Mouse (Mus musculus) limb, embryonic 14.5 days (tissue): ENCODE data around the gene Lifr. TPM values are rescaled to one million over a fixed set of nuclear protein-coding genes. Genes with fewer than 3 reads are reported as not detected.

Source experiments
- ATAC-seq: fragments of 200-750 bp; cut with Nextera tagmentation; 2 replicates; pipeline ENCODE4 v1.8.0; 2017; ENCODE audit warnings: low read depth, moderate number of reproducible peaks, moderate TSS enrichment; ENCODE audit not compliant: low FRiP score
- DNase-seq: peaks from one replicate; pipeline ENCODE4 v3.0.0-alpha.2; 2015; ENCODE audit warnings: low spot score
- H3K27ac ChIP-seq: fragments of 300-500 bp; sonication (generic); replicated peaks from 2 replicates; pipeline ENCODE4 v1.5.1; 2014; ENCODE audit warnings: low read depth, mild to moderate bottlenecking, low read length, moderate library complexity, mixed read lengths
- H3K27me3 ChIP-seq: fragments of 300-500 bp; sonication (generic); 2 replicates; pipeline ENCODE4 v1.6.1; 2014; ENCODE audit warnings: low read length, mixed read lengths; ENCODE audit not compliant: control insufficient read depth, insufficient read depth
- H3K36me3 ChIP-seq: fragments of 300-500 bp; sonication (generic); 2 replicates; pipeline ENCODE4 v1.6.1; 2014; ENCODE audit warnings: mild to moderate bottlenecking, low read length, moderate library complexity, mixed read lengths; ENCODE audit not compliant: control insufficient read depth, insufficient read depth
- H3K4me1 ChIP-seq: fragments of 300-500 bp; sonication (generic); 2 replicates; pipeline ENCODE4 v1.6.1; 2014; ENCODE audit warnings: antibody characterized with exemption, low read length, mixed read lengths; ENCODE audit not compliant: control insufficient read depth, insufficient read depth
- H3K4me2 ChIP-seq: fragments of 300-500 bp; sonication (generic); replicated peaks from 2 replicates; pipeline ENCODE4 v1.6.1; 2014; ENCODE audit warnings: low read depth, mild to moderate bottlenecking, low read length, moderate library complexity; ENCODE audit not compliant: severe bottlenecking
- H3K4me3 ChIP-seq: fragments of 300-500 bp; sonication (generic); replicated peaks from 2 replicates; pipeline ENCODE4 v1.5.1; 2014; ENCODE audit warnings: low read length
- H3K9ac ChIP-seq: fragments of 300-500 bp; sonication (generic); 2 replicates; pipeline ENCODE4 v1.6.1; 2014; ENCODE audit warnings: mild to moderate bottlenecking, low read depth, low read length, moderate library complexity; ENCODE audit not compliant: severe bottlenecking
- H3K9me3 ChIP-seq: fragments of 300-500 bp; sonication (generic); 2 replicates; pipeline ENCODE4 v1.6.1; 2016; ENCODE audit warnings: low read length; ENCODE audit not compliant: control insufficient read depth
- POLR2A ChIP-seq: fragments of 200-500 bp; IDR thresholded peaks from 2 replicates; pipeline ENCODE4 v1.8.0; 2012; ENCODE audit warnings: inconsistent platforms, mild to moderate bottlenecking, moderate library complexity, borderline replicate concordance; ENCODE audit not compliant: insufficient read depth, insufficient read length; ENCODE audit errors: extremely low read depth
- WGBS: fragments of 180-500 bp; shearing (Covaris S2); extraction: QIAGEN DNeasy Blood & Tissue Kit; methylation state at CpG from one replicate; pipeline ENCODE4 v1.1.7; 2014; 5-methylcytosine and 5-hydroxymethylcytosine counted together
- polyA plus RNA-seq, 2 experiments: library from polyadenylated mRNA; depleted of rRNA in 1 of 2; stranded (reverse) in 1 of 2; unstranded in 1 of 2; fragments of >200 nt; fragmentation: Nextera tagmentation in 1 of 2; extraction: Ambion mirVana in 1 of 2; gene quantifications; 2 replicates each; pipeline versions ENCODE4 v1.2.1 to v1.2.3; 2012 to 2014

The Lifr gene
- polyA plus RNA-seq, 2 experiments, result 15.7 to 25.2 TPM

DNA sequence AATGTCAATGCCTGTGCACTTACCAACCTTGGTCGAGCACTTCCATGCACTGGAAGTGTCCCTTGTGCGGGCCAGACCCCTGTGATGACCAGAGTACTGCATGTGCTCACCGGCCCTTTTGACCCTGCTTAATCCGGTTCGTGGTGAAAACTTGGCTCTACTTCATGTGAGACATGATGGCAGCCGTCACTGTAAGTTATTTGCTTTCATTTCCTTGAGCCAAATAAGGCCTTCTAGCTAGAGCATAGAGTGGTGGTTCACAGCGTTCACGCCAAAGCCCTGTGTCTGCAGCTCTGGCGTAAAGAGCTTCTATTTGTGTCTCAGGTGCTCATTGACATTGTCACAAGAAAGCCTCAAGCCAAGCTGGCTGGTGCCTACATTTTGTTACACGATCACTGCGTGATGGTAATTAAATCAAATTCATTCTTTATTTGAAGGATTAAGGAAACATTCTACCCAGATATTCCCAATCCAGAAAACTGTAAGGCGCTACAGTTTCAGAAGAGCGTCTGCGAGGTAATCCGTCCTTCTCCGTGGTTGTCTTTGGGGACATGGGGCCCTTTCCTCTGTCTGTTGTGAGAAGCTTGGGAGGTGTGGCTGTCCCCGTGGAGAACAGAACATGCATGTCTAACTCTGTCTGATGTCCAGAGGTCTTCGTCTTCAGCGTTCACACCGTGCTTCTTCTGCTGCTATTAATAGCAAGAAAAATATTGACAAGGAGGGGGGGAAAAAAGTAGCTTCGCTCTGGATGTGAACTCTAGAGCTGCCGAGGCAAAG, 99.5 kb downstream of the Lifr start:
- ATAC-seq (no peak), DNase-seq (no peak)
- TF ChIP-seq POLR2A, result no peak
- no peaks in the 10 kb centered on the region; the same call in 1 of the 2 replicates for H3K4me1 ChIP-seq
- no peak overlapping the region for H3K4me2 ChIP-seq
- H3K9me3 ChIP-seq, result no peaks in the 10 kb centered on the region
- no peak overlapping the region for H3K9ac ChIP-seq
- H3K36me3 ChIP-seq, result peaks cover 40% of the 10 kb centered on the region
- H3K4me3 ChIP-seq, result no peak overlapping the region
- 86% methylated on average over 22 of the region's 22 CpGs for WGBS
- H3K27ac ChIP-seq, result no peak overlapping the region
- H3K27me3 ChIP-seq, result no peaks in the 10 kb centered on the region

DNA sequence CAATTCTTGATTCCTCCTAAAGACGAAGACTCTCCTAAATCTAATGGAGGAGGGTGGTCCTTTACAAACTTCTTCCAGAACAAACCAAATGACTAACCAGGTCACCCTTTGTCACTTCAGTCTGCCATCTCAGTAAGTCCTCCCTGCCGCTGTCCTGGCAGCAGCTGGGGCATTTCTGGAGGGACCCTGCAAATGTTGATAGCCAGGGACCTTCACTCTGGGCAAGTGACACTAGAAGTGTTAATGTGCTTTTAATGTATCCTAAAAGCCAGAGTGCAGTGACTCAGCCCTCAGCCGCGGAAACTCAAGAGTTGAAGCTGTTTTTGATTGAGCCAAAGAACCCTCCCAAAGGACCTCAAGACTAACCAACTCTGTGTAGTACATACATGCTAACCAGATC, 100.7 kb downstream of the Lifr start:
- no peak overlapping the region for H3K27ac ChIP-seq
- no peak overlapping the region for H3K9ac ChIP-seq
- ATAC-seq (no peak), DNase-seq (no peak)
- no peak overlapping the region for H3K4me3 ChIP-seq
- H3K4me2 ChIP-seq, result no peak overlapping the region
- 60% methylated on average over 4 of the region's 4 CpGs for WGBS
- H3K36me3 ChIP-seq, result peaks cover 28% of the 10 kb centered on the region
- TF ChIP-seq POLR2A, result no peak
- no peaks in the 10 kb centered on the region; the same call in 1 of the 2 replicates for H3K4me1 ChIP-seq
- no peaks in the 10 kb centered on the region for H3K27me3 ChIP-seq
- H3K9me3 ChIP-seq, result no peaks in the 10 kb centered on the region

DNA sequence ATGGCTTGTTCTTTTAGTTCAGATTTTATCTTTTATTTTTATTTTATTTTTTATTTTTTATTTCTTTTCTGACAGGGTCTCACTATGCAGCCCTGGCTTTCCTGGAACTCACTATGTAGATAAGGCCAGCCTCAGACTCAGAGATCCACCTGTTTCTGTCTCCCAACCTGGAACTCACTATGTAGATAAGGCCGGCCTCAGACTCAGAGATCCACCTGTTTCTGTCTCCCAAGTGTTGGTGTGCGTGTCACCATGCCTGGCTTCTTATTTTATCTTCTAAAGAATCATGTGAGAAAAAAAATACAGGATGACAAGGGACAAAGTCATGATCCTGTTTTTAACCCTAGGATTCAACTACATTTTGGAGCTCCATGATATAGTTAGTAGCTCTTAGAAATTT, 102.2 kb downstream of the Lifr start:
- DNase-seq (no peak), ATAC-seq (no peak)
- Histone ChIP-seq H3K9me3 (no peaks in the 10 kb centered on the region), H3K27ac (no peak overlapping the region), H3K36me3 (peaks cover 18% of the 10 kb centered on the region), H3K9ac (no peak overlapping the region), H3K4me3 (no peak overlapping the region), H3K4me2 (no peak overlapping the region), H3K4me1 (no peaks in the 10 kb centered on the region; the same call in 1 of the 2 replicates), H3K27me3 (no peaks in the 10 kb centered on the region)
- WGBS, result 90% methylated on average over 2 of the region's 2 CpGs
- no peak for TF ChIP-seq POLR2A

DNA sequence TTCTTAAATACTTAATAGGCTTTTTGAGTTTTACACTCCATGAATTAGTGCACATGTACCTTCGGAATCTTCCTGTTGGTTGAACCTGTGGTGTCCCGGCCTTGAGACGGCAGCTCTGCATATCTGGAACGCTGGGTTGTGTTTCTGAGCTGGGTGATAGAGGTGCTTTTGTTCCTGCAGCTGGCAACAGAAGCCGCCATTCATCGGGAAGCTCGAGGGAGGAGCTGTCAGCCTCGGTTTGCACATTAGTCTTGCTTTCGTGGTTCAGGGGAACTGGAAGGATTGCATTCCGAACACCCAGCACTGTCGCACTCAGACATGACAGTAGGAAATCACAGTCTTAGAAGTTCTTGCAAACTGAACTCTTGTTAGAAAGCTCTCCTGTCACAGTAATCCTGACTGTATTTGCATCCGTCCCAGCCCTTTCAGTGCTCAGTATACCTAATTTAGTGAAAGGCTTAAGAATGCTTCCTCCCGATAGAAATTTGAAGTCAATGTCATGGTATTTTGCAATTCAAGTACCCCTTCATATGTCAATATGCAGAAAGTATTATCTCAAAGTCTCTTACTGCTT, 103.8 kb downstream of the Lifr start:
- DNase-seq (peak; percentile 20), ATAC-seq (no peak)
- no peaks in the 10 kb centered on the region for H3K27me3 ChIP-seq
- no peaks in the 10 kb centered on the region for H3K9me3 ChIP-seq
- peaks cover 14% of the 10 kb centered on the region for H3K4me1 ChIP-seq
- no peak overlapping the region for H3K4me3 ChIP-seq
- TF ChIP-seq POLR2A, result no peak
- 46% methylated on average over 13 of the region's 13 CpGs for WGBS
- H3K9ac ChIP-seq, result no peak overlapping the region
- H3K27ac ChIP-seq, result no peak overlapping the region
- H3K36me3 ChIP-seq, result peaks cover 16% of the 10 kb centered on the region
- H3K4me2 ChIP-seq, result no peak overlapping the region

DNA sequence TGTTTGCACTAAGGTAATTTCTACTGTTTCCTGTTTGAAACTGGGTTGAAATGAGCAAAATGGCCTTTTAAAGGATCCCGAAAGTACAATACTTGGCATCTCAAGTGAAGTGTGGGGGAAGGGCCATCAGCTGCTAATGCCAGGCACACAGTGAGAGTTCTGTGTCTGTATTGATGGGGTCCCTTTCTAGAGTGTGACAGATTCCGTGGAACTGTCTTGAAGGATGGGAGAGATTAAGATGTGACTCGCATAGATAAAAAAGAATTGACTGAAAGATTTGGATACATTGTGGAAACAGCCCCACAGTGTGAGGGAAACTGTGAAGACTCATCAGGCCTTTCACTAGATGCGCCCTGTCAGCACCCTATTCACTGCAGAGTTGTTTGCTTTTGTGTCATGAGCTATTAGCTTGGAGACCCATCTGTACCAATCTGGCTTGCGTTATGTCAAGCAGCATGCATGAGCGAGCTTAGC, 104.4 kb downstream of the Lifr start:
- H3K4me3 ChIP-seq, result no peak overlapping the region
- WGBS, result 79% methylated on average over 6 of the region's 6 CpGs
- H3K27ac ChIP-seq, result no peak overlapping the region
- DNase-seq (no peak), ATAC-seq (no peak)
- H3K9me3 ChIP-seq, result no peaks in the 10 kb centered on the region
- H3K9ac ChIP-seq, result no peak overlapping the region
- H3K4me1 ChIP-seq, result peaks cover 14% of the 10 kb centered on the region
- no peak for TF ChIP-seq POLR2A
- no peak overlapping the region for H3K4me2 ChIP-seq
- H3K27me3 ChIP-seq, result no peaks in the 10 kb centered on the region
- peaks cover 11% of the 10 kb centered on the region for H3K36me3 ChIP-seq
